Mouse (Mus musculus) stomach, postnatal 0 days (tissue): ENCODE measurements around the gene Pmm1.
A peak's percentile ranks its signal among the peaks of the same experiment; 100 is the strongest.

Source experiments
- CTCF ChIP-seq: IDR thresholded peaks from 2 replicates; pipeline ENCODE4 v1.5.1; 2016; ENCODE audit warnings: antibody characterized with exemption, low read depth, mild to moderate bottlenecking, moderate library complexity
- EP300 ChIP-seq: optimal IDR thresholded peaks from 2 replicates; pipeline ENCODE3; 2016; ENCODE audit warnings: antibody characterized with exemption

- TF ChIP-seq EP300 (no peak), CTCF (peak; percentile 81)
Measured at GRCm38 (mm10) chr15:81938246-81938645, 22.5 kb downstream of the Pmm1 start.
